Mouse (Mus musculus): Measurements from ENCODE around the gene Chkb.

Gene Chkb

GRCm38 (mm10) chr15:89429352-89430221 lies at the start of gene Chkb, which contains the start of the genes C730034F03Rik and Gm44502:
Gene Chkb, minus strand, starts transcription at chr15:89429908.
Gene C730034F03Rik, plus strand, starts transcription at chr15:89429589.
Gene Gm44502, minus strand, starts transcription at chr15:89429696.
- DNase-seq (ENCODE audit: low read depth), result peak; percentile 97

- DNase-seq (ENCODE audit: low read depth), result no peak
Measured at GRCm38 (mm10) chr15:89478622-89479021, 48.9 kb upstream of the Chkb start.

GRCm38 (mm10) chr15:89477806-89478205 lies 48.1 kb upstream of the Chkb start:
- no peak for DNase-seq (ENCODE audit: low read depth)

GRCm38 (mm10) chr15:89477091-89477491 lies 47.4 kb upstream of the Chkb start, which contains the start of gene Arsa:
Gene Arsa, minus strand, starts transcription at chr15:89477425.
- no peak for DNase-seq (ENCODE audit: low read depth)

GRCm38 (mm10) chr15:89476475-89476815 lies 46.7 kb upstream of the Chkb start:
- peak; percentile 72 for DNase-seq (ENCODE audit: low read depth)

- DNase-seq (ENCODE audit: low read depth), result peak; percentile 98
Measured at GRCm38 (mm10) chr15:89475611-89476474, 46.1 kb upstream of the Chkb start.

DNA sequence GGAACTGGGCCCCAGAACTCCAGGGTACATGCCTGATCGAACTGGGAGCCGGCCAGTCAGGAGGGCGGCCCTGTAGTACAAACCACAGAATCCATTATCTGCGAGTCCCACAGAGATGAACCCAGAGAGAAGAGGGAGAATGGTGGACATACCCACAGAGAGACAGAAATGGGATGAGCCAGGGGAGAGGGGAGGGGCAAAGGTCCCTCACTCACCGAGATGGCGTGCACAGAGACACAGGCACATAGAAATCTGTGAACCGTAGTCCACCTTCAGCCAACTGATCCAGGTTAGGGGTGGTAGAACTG lies 45.5 kb upstream of the Chkb start:
- no peak for DNase-seq (ENCODE audit: low read depth)

GRCm38 (mm10) chr15:89474596-89475292 lies 45.0 kb upstream of the Chkb start:
- DNase-seq (ENCODE audit: low read depth), result no peak

GRCm38 (mm10) chr15:89473921-89474320 lies 44.2 kb upstream of the Chkb start:
- no peak for DNase-seq (ENCODE audit: low read depth)

- DNase-seq (ENCODE audit: low read depth), result no peak
Measured at GRCm38 (mm10) chr15:89473370-89473769, 43.7 kb upstream of the Chkb start.

GRCm38 (mm10) chr15:89471476-89471875 lies 41.8 kb upstream of the Chkb start:
- no peak for DNase-seq (ENCODE audit: low read depth)

DNA sequence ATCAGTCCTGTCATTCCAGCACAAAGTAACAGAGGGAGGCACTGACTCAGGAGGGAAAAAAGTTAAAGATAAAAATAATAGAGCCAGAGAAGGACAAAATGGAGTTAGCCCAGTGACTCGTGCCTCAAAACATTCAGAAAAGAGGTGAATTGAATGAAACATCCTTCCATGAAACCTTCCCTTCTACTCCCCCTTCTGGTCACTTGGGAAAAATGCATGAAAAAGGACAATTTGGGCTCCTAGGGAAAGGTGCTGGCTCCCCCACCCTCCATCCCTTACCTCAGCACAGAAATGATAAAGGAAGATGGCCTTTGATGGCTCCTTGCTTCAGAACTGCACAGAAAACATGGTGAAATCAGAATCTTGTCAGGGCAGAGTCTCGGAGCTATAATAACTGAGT lies 38.9 kb upstream of the Chkb start:
- DNase-seq (ENCODE audit: low read depth), result peak; percentile 77

GRCm38 (mm10) chr15:89465052-89465451 lies 35.3 kb upstream of the Chkb start:
- DNase-seq (ENCODE audit: low read depth), result no peak

DNA sequence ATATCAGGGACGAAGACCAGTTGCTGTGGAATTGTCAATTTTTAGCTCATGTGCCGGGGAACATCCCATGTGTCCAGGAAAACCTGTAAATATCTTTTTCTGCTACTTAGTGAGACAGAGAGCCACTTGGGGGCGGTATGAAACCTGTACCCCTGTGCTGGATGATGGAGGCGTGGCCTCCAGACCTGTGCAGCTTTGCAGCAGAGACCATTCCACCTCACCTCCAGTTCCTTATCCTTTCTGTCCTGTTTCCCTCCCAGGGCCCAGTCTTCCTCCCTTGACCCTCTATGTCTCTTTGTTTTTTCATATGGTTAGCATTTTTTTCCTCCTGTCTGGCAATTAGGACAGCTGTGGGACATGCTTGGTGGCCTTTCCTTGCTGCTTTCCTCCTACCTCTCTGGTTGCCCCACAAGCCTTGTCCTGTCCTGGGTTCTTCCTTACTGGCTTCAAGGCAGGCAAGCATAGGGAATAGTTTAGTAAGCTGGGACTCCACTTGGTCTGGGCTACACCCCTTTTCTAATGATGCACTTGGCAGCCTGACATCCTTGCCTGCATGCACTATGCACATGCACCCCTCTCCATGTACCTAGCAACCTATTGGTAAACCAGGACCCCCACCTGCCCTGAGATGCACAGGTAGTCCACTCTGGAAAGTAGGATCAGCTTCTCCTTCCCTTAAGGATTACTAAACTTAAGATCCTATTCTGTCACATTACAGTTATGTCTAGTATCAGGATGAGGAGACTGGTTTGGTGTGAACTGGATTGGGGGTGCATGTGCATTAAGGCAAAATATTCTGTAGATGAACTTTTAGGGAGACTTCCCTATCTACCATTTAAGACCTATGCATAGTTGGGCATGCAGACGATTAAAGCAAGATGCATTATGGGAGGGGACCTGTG lies 33.9 kb upstream of the Chkb start:
- DNase-seq (ENCODE audit: low read depth), result peak; percentile 62

GRCm38 (mm10) chr15:89462176-89462575 lies 32.5 kb upstream of the Chkb start:
- no peak for DNase-seq (ENCODE audit: low read depth)

DNA sequence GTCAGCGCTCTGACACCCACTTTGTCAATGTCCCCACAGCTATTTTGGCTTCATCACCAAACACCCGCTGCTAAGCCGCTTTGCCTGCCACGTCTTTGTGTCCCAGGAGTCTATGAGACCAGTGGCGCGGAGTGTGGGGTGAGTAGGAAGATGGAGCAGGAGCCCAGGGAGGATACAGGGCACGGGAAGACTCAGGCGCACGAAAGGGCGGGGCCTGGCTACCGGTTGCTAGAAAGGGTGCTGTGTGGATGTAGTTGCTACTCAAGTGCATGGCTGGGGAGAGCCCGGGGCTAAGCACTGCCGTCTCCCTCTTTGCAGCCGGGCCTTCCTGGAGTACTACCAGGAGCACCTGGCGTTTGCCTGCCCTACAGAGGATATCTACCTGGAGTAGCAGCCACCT lies 31.6 kb upstream of the Chkb start:
- DNase-seq (ENCODE audit: low read depth), result no peak

- DNase-seq (ENCODE audit: low read depth), result no peak
Measured at GRCm38 (mm10) chr15:89460298-89460697, 30.6 kb upstream of the Chkb start.

DNA sequence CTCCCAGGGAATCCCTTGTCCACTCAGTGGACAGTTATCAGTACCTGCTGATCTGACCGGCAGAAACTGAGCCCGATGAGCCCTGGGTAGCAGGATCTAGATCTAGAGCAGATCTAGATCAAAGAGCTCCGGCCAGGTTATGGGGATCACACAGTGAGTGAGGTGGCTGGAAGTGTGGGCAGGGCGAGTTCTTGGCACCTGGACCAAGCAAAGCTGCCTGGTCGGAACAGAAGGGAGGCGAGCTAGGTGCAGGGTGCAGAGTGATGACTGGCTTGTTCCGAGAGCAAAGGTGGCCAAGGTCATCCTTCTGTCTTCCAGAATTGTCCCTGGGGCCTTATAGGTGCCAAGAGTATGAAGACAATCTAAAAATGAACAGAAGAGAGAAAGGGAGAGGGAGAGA lies 30.1 kb upstream of the Chkb start:
- no peak for DNase-seq (ENCODE audit: low read depth)

DNA sequence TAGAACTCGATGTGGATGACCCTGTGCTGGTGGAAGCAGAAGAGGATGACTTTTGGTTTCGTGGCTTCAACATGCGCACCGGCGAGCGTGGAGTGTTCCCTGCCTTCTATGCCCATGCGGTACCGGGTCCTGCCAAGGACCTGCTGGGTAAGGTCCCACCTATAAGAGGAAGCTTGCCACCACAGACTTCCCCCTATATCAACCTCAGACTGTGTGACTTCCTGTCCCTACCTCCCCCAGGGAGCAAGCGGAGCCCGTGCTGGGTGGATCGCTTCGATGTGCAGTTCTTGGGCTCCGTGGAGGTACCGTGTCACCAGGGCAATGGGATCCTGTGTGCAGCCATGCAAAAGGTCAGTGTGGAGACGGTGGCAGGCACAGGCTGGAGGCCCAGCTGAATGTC lies 29.2 kb upstream of the Chkb start:
- no peak for DNase-seq (ENCODE audit: low read depth)

DNA sequence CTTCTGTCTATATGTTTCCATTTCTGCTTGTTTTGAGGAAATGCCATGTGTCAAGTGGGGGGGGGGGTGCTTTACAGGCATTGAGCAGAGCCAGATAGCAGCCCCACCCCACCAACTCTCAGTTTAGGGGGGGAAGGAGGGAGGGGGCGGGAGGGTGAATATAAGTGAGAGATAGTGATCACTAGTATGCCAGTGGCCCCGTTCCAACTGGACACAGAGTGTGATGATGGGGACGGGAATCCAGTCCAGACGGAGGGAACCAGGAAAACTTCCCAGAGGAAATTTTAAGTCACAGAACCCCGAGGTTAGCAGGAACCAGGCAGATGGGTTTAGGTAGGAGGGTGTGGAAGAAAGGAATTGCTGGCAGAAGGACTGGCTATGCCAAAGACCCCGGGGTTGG lies 25.9 kb upstream of the Chkb start:
- DNase-seq (ENCODE audit: low read depth), result no peak

DNA sequence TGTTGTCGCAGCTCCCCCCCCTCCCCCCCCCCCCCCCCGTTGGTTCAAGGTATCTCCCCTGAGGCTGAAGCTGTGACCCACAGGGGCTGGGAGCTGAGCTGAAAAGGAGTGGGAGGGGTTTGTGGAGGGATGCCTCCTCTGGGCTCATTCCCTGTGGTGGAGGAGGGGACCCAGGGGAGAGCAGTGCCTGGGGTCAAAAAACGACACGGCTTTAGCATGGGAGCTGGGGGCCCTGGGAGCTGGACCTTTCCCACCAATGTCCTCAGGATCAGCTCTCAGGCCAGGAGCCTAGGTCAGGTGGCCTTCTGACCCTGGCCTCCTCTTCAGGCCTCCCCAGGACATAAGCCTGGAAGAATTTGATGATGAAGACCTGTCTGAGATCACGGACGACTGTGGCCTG lies 25.1 kb upstream of the Chkb start:
- no peak for DNase-seq (ENCODE audit: low read depth)
